Mouse (Mus musculus) E14TG2a.4 (cell line): ENCODE data around the gene Thbs1.

Source experiments
- CTCF ChIP-seq: conservative IDR thresholded peaks from 2 replicates; pipeline ENCODE4 v1.5.1; 2014; ENCODE audit warnings: low read length
- NANOG ChIP-seq: IDR thresholded peaks from 2 replicates; pipeline ENCODE4 v1.6.1; 2014; ENCODE audit warnings: borderline replicate concordance, low read length, mixed read lengths
- POU5F1 ChIP-seq: IDR thresholded peaks from 2 replicates; pipeline ENCODE4 v1.6.1; 2014; ENCODE audit warnings: low read length, borderline replicate concordance

DNA sequence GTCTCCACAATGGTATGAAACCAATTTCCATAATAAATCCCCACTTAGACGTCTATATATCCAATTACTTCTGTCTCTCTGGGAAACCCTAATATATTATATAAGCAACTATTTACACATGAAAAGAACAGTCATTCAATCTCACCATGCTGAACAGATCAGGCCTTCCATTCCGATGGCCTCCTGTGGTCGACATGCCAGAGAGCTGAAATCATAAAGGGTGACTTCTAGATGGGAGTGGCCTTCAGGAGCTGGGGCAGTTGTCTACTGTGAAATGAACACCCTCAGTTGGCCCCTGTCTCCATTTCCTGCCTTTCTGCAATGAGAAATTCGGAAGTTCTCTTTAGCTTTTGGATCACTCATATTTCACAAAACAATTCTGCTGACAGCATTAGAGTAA lies 9.5 kb upstream of the Thbs1 start:
- TF ChIP-seq CTCF: no peak
- TF ChIP-seq POU5F1: no peak
- no peak for TF ChIP-seq NANOG
